Mouse (Mus musculus): Measurements from ENCODE around the gene 1110032A03Rik. TPM values are rescaled to one million over a fixed set of nuclear protein-coding genes. Genes with fewer than 3 reads are reported as not detected.

Gene 1110032A03Rik
- total and polyA plus RNA-seq, 3 experiments, result 7.1 to 12.8 TPM; not detected in 1

- TF ChIP-seq CHD2 (IDR thresholded peaks at IDR 0.05; ENCODE audit: low read length) (no peak), MYB (IDR thresholded peaks at IDR 0.05; ENCODE audit: low read depth, low read length) (0 out of 2 replicates have a peak, but pooled peaks have one; percentile 34), KAT2A (conservative IDR thresholded peaks at IDR 0.05; ENCODE audit: low read depth, low read length) (peak; percentile 68), RAD21 (IDR thresholded peaks at IDR 0.05; ENCODE audit: low read depth, low read length) (no peak; the same call in 1 of the 2 replicates), ZKSCAN1 (IDR thresholded peaks at IDR 0.05; ENCODE audit: low read depth, low read length) (no peak)
Observed at GRCm38 (mm10) chr9:50768107-50769002, 7.0 kb downstream of the 1110032A03Rik start, which contains the start of gene Fdxacb1 (continued).

DNA sequence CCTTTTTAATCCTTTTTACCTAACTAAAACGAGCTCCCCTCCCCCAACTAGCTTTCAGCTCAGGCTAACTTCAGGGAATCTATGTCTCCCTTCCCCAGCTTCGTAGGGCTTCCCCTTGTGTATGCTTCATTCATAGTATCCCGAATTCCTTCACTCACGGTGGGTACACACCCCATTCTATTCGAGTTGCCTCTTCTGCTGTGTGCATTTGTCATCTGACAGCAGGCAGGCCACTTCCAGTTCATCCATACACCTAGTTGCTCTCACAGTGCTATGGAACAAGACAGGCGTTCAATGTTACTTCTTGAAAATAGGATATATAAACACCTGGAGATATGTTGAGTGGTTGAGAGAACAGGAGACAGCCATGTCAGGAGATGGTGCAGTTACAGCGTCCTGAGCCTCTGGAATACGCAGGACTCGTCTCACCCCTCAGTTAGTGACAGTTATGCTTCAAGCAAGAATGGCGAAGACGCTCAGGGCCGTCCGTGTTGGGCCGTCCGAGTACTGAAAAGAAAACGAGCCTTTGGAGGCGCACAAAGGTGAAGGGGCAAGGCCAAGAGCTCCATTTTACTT, 7.7 kb downstream of the 1110032A03Rik start:
- peaks cover 7% of the 10 kb centered on the region; the same call in 1 of the 2 replicates for H3K79me2 ChIP-seq (ENCODE audit: control insufficient read depth, insufficient read depth, low read length, poor library complexity)
- H3K36me3 ChIP-seq (ENCODE audit: control insufficient read depth in 1 of 2, insufficient read depth in 2 of 2, low read length in 2 of 2), result peaks cover 0 to 15% of the 10 kb centered on the region in 2 experiments; a peak in 2 of 4 replicates
- no peak for DNase-seq (ENCODE audit: low read depth, low spot score)
- peak overlapping the region; percentile 51 for H3K27ac ChIP-seq (ENCODE audit: control insufficient read depth, low read depth, low read length)
- H3K4me1 ChIP-seq (ENCODE audit: control insufficient read depth in 1 of 2, insufficient read depth in 2 of 2, low read length in 2 of 2), result peaks cover 0 to 6% of the 10 kb centered on the region in 2 experiments; a peak in 3 of 4 replicates
- peak overlapping the region; percentile 98 for H3K9ac ChIP-seq (ENCODE audit: control insufficient read depth, low read depth, low read length, poor library complexity, severe bottlenecking)
- 0 out of 2 replicates have a peak, but pooled peaks have one; percentile 25 for TF ChIP-seq ZMIZ1 (IDR thresholded peaks at IDR 0.05; ENCODE audit: low read depth, low read length)
- no peak for TF ChIP-seq ELF1 (IDR thresholded peaks at IDR 0.05; ENCODE audit: low read depth, low read length)
- TF ChIP-seq POLR2A (IDR thresholded peaks at IDR 0.05; ENCODE audit: control insufficient read depth in 1 of 2, insufficient read depth in 1 of 2, low read depth in 1 of 2, low read length in 2 of 2, poor library complexity in 1 of 2), result 0 out of 4 replicates have a peak, but pooled peaks of 1 of the 2 experiments have one; percentile 32
- no peaks in the 10 kb centered on the region for H3K9me3 ChIP-seq (replicated peaks; ENCODE audit: insufficient read depth, low read length)
- H3K27me3 ChIP-seq (ENCODE audit: control insufficient read depth in 1 of 2, insufficient read depth in 2 of 2, low read length in 2 of 2), result no peaks in the 10 kb centered on the region
- H3K4me3 ChIP-seq (ENCODE audit: control insufficient read depth in 1 of 2, insufficient read depth in 1 of 2, low read depth in 2 of 2, low read length in 2 of 2), result peak overlapping the region; percentile 81 to 88

DNA sequence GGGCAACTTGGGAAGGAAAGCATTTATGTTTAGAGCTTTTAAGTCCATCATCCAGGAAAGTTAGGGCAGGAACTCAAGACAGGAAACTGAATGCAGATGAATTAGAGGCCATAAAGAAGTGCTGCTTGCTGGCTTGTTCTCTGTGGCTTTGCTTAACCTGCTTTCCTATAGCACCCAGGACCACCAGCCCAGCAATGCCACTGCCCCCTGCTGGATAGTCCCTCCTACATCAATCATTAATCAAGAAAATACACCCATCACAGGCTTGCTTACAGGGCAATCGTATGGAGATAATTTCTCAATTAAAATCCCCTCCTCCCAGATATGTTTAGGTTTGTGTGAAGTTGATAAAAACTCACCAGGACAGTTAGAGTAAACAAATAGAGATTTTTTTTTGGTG, 12.0 kb downstream of the 1110032A03Rik start:
- Histone ChIP-seq H3K36me3 (ENCODE audit: control insufficient read depth in 1 of 2, insufficient read depth in 2 of 2, low read length in 2 of 2) (peaks cover 0 to 5% of the 10 kb centered on the region in 2 experiments; a peak in 2 of 4 replicates), H3K27ac (ENCODE audit: control insufficient read depth, low read depth, low read length) (no peak overlapping the region), H3K4me3 (ENCODE audit: control insufficient read depth in 1 of 2, insufficient read depth in 1 of 2, low read depth in 2 of 2, low read length in 2 of 2) (no peak overlapping the region), H3K9me3 (replicated peaks; ENCODE audit: insufficient read depth, low read length) (no peaks in the 10 kb centered on the region), H3K79me2 (ENCODE audit: control insufficient read depth, insufficient read depth, low read length, poor library complexity) (peaks cover 3% of the 10 kb centered on the region; the same call in 1 of the 2 replicates), H3K9ac (ENCODE audit: control insufficient read depth, low read depth, low read length, poor library complexity, severe bottlenecking) (no peak overlapping the region), H3K27me3 (ENCODE audit: control insufficient read depth in 1 of 2, insufficient read depth in 2 of 2, low read length in 2 of 2) (peaks cover 0 to 3% of the 10 kb centered on the region in 2 experiments; a peak in 3 of 4 replicates), H3K4me1 (ENCODE audit: control insufficient read depth in 1 of 2, insufficient read depth in 2 of 2, low read length in 2 of 2) (0 out of 4 replicates have a peak, but pooled peaks cover 0 to 2% of the 10 kb centered on the region in 2 experiments)
- DNase-seq (ENCODE audit: low read depth, low spot score), result peak; percentile 42
- TF ChIP-seq TAL1 (IDR thresholded peaks at IDR 0.05; ENCODE audit: low read length) (no peak), ETS1 (IDR thresholded peaks at IDR 0.05; ENCODE audit: low read depth, low read length) (no peak), MXI1 (IDR thresholded peaks at IDR 0.05; ENCODE audit: low read depth, low read length) (no peak), CTCF (IDR thresholded peaks at IDR 0.05 in 2 of 3, conservative IDR thresholded peaks at IDR 0.05 in 1 of 3; ENCODE audit: control insufficient read depth in 1 of 3, insufficient read depth in 1 of 3, low read depth in 2 of 3, low read length in 3 of 3, poor library complexity in 1 of 3, severe bottlenecking in 1 of 3) (peak; percentile 18 to 49 (median 43); a peak in 5 of 6 replicates), POLR2AphosphoS5 (IDR thresholded peaks at IDR 0.05; ENCODE audit: borderline replicate concordance, low read depth, low read length) (no peak), SMC3 (IDR thresholded peaks at IDR 0.05; ENCODE audit: low read depth, low read length) (peak; percentile 29), EP300 (IDR thresholded peaks at IDR 0.05; ENCODE audit: low read depth in 1 of 2, low read length in 2 of 2) (no peak), SIN3A (IDR thresholded peaks at IDR 0.05; ENCODE audit: low read length) (no peak), BHLHE40 (IDR thresholded peaks at IDR 0.05; ENCODE audit: borderline replicate concordance, low read depth, low read length) (no peak), ZKSCAN1 (IDR thresholded peaks at IDR 0.05; ENCODE audit: low read depth, low read length) (no peak), TCF12 (IDR thresholded peaks at IDR 0.05; ENCODE audit: low read depth, low read length) (no peak), GABPA (IDR thresholded peaks at IDR 0.05; ENCODE audit: low read depth, low read length) (no peak), POLR2AphosphoS2 (IDR thresholded peaks at IDR 0.05; ENCODE audit: low read length) (no peak)
